Mouse (Mus musculus) right cerebral cortex, adult 18-20 months (tissue): ENCODE data around the gene Tmem165.
A peak's percentile ranks its signal among the peaks of the same experiment; 100 is the strongest.

Experiments
- DNase-seq: peaks from one replicate; pipeline ENCODE4 v3.0.0; 2022; ENCODE audit warnings: mixed read lengths

Tmem165 gene

GRCm38 (mm10) chr5:76183750-76184261 lies at the start of gene Tmem165:
Gene Tmem165, plus strand, starts transcription at chr5:76183880.
- DNase-seq = peak; percentile 97

DNA sequence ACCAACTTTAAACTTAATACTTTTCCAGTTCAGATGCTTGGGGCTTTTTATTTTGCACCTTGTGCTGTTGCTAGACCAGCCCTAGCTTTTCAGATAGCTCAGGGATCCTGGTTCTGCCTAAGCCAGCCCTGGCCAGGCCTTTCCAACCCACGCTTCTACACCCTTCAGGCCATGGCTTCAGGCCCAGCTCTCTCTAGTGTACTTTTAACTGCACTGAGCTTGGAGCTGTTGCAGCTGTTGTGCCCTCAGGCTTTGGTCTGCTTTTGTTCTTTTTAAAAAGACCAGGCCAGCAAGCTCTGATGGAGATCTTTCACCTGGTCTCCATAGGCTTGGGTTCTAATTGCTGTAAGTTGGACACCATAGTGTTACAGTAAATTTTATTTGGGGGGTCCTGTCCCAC lies 48.0 kb upstream of the Tmem165 start:
- DNase-seq = no peak

- DNase-seq = no peak
Measured at GRCm38 (mm10) chr5:76136271-76136670, 47.4 kb upstream of the Tmem165 start.

DNA sequence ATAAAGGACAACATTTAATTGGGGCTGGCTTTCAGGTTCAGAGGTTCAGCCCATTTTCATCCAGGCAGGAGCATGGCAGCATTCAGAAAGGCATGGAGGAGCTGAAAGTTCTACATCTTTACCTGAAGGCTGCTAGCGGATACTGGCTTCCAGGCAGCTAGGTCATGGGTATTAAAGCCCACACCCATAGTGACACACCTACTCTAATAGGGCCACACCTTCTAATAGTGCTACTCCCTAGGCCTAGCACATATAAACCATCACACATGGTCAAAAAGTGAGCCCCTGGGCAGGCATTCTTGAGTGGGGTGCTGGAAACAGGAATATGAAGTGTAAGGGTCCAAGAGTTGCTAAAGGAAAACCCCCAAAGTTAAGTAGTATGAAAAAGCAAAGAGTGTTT lies 46.1 kb upstream of the Tmem165 start:
- DNase-seq = no peak

GRCm38 (mm10) chr5:76138071-76138470 lies 45.6 kb upstream of the Tmem165 start:
- no peak for DNase-seq

DNA sequence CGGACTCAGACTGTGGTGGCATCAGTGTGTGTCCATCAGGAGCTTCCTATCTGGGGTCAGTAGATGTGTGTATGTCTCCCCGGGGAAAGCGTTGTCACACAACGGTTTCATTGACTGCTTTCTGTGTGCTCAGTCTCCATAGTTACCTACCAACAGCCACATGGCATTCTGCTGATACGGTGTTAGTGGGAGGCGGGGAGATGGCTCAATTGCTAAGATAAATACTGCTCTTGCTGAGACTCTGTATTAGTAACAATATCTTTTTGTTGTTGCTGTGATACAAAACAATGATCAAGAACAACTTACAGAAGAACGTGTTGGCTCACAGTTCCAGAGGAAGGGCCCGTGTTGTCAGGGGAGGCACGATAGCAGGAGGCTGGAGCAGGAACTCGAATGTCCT lies 45.2 kb upstream of the Tmem165 start:
- no peak for DNase-seq

DNA sequence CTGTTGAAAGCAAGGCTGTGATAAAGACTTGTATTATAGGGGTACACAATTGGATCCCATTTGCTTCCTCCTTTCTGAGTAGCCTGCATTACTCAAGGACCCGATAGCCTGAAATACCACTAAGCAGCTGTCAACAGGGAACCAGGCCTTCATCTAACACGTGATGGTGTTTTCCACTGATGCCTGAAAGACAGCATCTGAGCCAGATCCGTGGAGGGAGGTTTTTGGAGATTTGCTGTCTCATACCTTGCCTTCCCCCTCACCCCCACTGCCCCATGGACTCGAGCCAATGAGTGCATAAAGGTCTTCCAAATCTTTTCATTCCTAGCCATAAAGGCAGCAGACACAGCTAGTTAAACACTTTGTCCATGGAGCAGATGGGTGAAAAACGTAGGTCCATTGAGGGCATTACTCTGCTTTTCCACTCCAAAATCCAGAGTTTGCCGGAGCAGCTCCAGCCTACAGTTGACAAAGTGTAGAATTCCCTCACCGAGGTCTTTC lies 44.5 kb upstream of the Tmem165 start:
- no peak for DNase-seq

GRCm38 (mm10) chr5:76139808-76140729 lies 43.6 kb upstream of the Tmem165 start, which contains the start of gene Srd5a3:
Gene Srd5a3, plus strand, starts transcription at chr5:76140271.
- peak; percentile 94 for DNase-seq

DNA sequence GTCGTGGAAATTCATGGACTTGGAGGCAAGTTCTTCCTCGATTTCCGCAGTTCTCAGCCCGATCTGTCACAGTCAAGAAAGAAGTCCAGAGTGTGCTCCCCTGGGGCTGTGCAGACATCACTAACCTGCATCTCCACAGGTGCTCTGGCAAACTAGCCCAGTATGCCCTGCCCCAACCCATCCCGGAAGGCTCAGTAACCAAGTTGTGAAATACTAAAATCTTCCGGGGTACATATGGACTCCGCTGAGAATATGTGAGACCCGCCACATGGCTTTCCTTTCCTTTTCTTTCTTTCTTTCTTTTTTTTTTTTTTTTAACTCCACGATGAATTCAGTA lies 43.0 kb upstream of the Tmem165 start:
- DNase-seq = no peak

GRCm38 (mm10) chr5:76143356-76143755 lies 40.3 kb upstream of the Tmem165 start:
- no peak for DNase-seq

DNA sequence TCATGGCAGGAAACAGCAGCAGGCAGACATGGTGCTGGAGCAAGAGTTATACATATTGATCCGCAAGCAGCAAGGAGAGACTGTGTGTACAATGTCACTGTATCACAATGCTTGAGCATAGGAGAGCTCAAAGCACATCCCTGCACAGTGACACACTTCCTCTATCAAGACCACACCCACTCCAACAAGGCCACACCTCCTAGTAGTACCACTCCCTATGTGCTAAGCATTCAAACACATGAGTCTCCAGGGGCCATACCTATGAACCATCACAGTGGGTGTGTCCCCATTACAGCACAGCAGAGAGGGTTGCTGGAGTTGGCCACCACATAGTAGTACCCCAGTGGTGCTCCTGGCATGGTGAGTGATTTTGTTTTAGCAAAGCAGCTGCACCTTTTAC lies 37.3 kb upstream of the Tmem165 start:
- DNase-seq = no peak

DNA sequence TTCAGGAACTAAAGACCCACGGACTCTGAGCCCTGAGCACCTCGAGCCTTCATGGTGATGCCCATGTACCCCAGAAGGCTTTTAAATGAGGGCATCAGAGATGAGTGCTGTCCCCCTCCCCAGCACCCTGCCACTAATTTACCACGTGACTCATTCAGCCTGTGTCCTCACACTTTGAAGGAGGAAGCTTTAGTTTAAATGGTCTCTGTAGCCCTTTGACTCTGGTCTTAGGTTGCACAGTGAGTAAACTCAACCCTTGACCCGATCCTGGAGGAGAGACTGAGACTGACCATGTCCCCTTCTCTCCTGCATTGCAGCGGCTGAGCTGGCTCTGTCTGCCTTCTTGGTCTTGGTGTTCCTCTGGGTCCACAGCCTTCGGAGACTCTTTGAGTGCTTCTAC lies 34.2 kb upstream of the Tmem165 start:
- DNase-seq = no peak

GRCm38 (mm10) chr5:76152956-76153355 lies 30.7 kb upstream of the Tmem165 start:
- no peak for DNase-seq

GRCm38 (mm10) chr5:76153430-76153829 lies 30.2 kb upstream of the Tmem165 start:
- no peak for DNase-seq

GRCm38 (mm10) chr5:76154434-76155165 lies 29.1 kb upstream of the Tmem165 start:
- DNase-seq = no peak

DNA sequence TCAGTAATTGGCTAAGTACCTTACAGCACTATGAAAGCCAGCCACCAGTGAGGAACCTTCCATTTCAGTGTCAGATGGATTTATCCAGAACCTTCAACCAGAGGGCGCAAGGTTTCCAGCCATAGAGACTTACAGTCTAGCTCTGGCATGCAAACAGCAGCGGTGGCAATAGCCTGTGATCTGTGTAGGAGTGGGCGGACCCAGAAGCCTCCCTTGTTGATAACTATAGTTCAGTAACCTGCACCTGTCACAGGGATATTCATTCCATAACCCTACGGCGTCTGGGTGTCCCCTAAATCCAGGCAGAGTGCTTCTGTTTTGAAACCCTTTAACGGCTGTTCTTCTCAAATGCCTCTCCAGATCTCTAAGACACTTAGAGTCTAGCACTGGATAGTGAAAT lies 24.1 kb upstream of the Tmem165 start:
- no peak for DNase-seq

DNA sequence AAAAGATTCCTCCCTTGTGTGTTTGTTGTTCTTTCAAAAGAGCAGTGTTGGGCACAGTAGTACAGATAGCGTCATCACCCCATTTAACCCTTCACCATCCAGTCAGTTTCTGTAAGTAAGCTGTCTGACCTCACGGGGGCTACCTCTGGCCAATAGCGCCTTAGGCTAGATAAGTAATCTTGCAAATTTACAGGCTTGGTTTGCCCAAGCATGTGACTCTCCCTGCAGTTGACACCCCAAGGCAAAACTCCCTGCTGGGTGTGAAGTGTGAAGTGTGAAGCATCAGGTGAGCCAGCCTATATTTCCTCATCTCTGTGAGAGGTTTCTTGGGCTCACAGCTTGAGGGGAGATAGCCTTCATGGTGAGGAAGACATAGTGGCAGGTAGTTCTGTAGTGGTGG lies 23.6 kb upstream of the Tmem165 start:
- DNase-seq = no peak

- DNase-seq = no peak
Measured at GRCm38 (mm10) chr5:76161491-76161890, 22.2 kb upstream of the Tmem165 start.

DNA sequence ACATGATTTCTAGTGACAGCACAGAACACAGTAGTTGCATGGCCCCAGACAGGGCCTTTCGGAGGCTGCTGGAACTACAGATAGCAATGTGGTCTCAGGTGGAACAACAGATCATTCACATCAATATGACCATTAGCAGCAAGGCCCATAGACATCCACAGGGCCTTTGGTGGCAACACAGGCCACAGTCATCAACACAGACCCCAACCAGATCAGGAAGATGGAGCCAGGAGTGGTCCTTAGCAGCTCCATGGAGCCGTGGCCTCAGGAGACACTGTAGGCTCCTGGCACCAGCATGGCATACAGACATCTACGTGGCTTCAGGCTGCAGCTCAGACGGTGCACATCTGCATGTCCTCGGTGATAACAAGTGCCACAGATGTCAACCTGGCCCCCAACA lies 20.8 kb upstream of the Tmem165 start:
- DNase-seq = no peak

DNA sequence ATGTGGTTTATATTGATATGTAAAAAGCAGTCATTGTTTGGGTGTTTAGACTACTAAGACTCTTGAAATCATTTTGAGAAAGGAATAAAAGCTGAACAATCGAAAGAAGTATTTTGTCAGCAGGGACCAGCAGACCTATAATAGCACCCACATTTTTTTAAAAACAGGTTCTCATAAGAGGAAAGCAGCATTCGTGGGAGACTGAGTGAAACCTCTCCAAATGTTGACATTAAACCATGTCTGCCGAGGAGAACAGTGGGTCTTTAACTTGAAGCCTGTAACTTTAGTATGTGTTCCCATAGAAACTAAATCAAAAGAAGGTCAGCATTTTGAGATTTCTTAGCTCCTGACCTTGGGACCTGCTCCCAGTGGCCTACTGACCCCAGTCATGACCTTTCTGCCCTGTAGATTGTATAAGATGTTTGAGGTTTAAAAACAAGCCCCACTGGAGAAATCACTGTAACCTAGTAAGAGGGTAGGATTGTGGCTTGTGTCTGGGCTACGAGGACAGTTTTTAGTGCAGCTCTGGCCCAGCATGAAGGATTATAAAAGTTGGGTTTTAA lies 19.8 kb upstream of the Tmem165 start:
- no peak for DNase-seq

GRCm38 (mm10) chr5:76164827-76165226 lies 18.9 kb upstream of the Tmem165 start:
- DNase-seq = no peak

- no peak for DNase-seq
Measured at GRCm38 (mm10) chr5:76170522-76170921, 13.2 kb upstream of the Tmem165 start.

DNA sequence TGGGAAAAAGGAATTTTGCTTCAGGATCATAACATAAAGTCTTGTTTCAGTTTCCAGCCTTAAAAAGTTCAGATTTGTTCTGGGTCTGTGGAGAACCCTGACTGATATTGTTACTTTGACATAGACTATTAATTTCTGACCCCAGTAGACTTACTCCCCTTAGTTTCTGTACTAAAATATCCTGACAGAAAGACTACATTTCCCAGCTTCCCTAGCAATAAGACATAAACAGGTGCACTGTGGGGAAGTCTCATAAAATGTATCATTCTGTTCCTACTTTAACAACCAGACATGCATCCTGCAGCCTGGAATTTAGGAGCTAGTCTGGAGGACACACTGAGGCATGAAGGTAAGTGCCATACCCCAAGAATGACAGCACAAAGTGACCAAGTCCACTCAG lies 12.6 kb upstream of the Tmem165 start:
- no peak for DNase-seq
